Mouse (Mus musculus) heart, adult 10 weeks (tissue): Measurements from ENCODE around the gene Mbd6. TPM values are rescaled to one million over a fixed set of nuclear protein-coding genes. Genes with fewer than 3 reads are reported as not detected.

Experiments used
- polyA plus RNA-seq: library from polyadenylated mRNA; stranded (reverse); fragments of 350-450 nt; fragmentation: Illumina TruSeq; extraction: RNeasy Lipid Tissue Mini Kit (QIAGEN cat#74804); gene quantifications from one replicate; pipeline ENCODE4 v1.2.3, GENCODE M21; 2014; ENCODE audit warnings: low read depth, low replicate concordance

Gene Mbd6
- 18.0 TPM for polyA plus RNA-seq

DNA sequence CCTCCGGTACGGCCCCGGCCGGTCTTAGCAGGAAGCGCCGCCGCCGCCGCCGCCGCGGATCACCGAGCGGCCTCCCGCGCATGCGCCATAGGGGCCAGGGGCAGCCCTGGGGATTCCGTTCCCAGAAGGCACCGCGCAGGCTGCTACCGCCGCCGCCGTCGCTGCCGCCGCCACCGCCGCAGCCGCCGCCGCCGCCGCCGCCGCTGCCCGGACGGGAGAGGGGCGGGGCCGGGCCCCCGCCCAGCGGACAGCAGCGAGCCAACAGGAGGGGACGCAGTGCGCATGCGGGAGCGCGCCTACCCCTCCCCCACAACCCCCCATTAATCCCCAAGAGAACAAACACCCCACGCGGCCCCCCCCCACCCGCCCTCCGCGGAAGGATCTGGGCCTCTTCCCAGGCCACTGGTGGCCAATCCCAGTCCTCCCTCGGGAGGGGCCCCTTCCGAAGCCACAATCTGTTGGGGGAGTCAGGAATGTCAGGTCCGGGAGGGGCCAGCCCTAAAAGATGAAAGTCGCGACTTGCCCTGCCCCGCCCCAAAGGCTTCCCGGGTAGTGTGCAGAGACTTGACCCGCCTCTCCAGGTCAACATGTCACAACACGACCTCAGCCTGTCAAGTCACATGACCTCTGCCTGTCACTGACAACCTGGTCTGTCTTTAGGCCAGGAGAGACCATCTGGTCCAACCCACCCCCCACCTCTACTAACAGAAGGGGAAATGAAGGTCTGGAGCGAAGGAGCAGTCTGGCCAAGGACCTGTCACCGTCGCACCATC, at the start of gene Mbd6:
TSS of gene Mbd6 (minus strand) at position 219 of the 773 bp plus-strand sequence.

DNA sequence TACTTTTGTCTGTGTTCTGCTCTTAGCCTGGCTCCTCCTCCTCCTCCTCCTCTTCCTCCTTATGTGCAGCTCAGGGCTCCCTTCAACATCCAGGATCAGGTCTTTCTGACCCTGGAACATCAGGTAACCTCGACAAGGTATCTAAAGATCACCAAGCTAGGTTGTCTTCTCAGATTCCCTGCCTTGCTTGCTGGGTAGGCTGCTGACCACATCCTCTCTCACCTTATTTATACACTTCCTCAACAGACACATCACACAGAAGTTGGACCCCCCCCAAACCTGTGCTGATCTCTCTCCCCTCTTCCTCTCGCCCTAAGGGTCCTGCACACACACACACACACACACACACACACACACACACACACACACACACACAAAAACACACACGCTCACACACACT, 32.8 kb upstream of the Mbd6 start, which contains the start of gene Arhgap9:
TSS of gene Arhgap9 (plus strand) at position 344 of the 400 bp plus-strand sequence.

DNA sequence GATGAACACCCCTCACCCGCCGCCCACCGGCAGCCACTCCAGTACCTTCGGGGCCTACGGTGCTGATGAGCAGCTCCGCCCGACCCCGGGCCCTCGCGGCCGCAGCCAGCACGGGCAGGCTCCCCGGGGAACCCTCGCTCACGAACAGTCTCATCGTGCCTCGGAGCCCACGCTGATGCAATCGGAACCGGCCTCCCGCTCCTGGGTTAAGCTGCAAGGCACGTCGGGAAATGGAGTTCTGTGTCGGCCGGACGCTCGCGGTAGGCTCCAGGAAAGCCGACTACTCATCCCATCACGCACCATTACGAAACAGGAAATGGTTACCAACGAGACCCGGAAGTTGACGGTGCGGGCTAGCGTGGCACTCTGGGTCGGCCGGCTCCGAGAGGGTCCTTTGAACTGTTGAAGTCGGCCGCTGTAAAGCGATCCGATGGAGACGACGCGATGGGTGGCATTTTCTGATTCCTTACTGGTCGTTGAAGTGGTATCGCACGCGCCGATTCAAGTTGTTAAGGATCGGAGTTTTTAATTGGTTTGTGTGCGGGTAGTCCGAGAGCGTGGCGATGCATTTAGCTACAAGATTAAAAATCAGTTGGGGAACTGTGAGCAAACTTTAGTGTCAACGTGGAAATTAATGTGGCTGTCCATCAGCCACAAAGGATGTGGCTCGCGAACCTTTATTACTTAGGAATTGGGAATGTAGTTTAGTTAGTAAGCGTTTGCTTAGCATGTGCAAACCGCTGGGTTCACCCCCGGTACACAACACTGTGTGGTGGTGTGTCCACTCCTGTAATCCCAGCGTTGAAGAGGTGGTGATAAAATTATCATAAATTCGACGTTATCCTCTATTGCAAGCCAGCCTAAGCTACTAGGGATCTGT, 22.9 kb upstream of the Mbd6 start, which contains the start of gene Mars:
TSS of gene Mars (minus strand) at position 311 of the 880 bp plus-strand sequence.

DNA sequence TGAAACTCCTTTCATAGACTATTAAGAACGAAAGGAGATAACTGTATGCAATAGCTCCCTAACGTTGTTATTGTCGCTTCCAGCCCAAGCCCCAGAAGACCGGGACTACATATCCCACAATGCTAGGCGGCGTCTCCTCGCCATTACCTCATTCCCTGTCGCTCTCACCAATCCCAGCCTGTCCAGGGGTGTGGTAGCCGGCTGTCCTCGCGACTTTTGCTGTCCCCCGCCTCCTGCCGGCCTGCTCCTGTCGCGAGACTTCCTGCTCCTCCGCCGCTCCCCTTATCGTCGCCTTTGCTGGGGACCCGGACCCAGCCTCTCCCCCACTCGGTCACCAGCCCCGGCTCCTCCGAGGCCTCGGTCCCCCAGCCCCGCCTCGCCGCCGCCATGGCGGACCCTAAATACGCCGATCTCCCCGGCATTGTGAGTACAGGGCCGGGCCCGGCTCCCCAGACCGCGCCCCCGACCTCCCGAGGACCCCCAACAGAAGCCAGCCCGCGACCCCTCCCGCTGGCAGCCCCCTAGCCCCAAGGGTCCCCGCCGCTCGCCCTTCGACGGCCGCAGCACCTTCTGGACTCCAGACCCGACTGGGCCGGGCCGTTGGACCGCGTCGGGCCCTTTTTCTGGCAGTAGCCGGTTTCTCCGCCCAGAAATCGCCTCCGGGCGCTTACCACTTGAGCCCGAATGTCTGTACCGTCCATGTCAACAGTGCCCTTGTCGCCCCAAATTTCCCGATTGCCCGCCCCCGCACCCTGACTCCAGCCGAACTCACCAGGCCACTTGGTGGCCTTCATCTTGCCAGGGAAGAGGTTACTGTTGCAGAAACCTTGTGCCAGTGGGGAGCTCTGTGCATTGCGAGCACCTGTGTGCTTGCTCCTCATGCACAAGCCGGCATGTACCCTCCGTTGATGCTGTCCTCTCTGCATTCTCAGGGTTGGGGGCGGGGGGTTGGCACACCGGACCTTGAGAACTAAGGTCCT, 22.4 kb downstream of the Mbd6 start, which contains the start of gene Dctn2:
TSS of gene Dctn2 (plus strand) at position 257 of the 980 bp plus-strand sequence.

DNA sequence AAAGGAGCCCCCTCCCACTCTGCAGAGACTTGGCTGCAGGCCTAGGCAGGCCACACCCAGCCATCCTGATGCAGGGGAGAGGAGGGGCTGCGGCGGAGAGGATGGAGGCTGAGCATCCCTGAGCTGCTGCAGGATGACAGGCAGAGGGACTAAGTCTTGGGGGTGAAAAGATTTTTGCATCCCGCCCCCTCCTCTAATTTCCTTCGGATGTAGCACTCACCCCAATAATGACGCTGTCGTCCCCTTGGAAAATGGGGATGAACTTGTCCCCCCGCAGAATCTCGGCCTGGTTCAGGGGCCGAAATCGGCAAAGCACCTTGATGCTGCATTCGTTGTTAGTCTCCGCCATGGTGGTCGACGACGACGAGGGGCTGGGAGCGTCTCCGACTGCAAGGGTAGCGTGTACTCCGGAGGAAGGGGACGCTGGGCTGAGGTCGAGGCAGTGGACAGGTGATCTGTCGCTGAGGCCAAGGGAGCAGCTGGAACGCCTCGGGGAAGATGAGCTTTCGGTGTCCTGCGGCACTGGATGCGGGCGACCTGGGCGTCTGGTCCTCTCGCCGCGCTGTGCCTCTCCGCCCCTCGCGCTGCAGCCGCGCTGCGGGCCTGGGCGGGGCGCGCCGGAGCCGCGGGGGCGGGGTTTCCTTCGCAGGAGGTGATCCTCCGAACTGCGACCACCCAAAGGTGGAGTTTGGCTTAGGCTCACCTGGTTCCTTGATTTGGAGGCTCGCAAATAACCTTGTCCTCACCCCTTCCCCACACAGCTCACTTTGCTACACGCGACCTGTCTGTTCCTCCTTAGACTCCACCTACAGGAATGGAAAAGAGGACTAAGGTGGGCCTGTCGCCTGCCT, 26.0 kb downstream of the Mbd6 start, which contains the start of gene Kif5a:
TSS of gene Kif5a (minus strand) at position 801 of the 851 bp plus-strand sequence.

Other genes starting within 250 kb of the Mbd6 start
- gene Mettl1, start 247.6 kb downstream of the Mbd6 start, polyA plus RNA-seq: 17.0 TPM
- not detected for gene Eef1akmt3, start 247.5 kb downstream of the Mbd6 start, polyA plus RNA-seq
- not detected for gene Cyp27b1, start 240.8 kb downstream of the Mbd6 start, polyA plus RNA-seq
- 3.0 TPM for gene March9, start 228.8 kb downstream of the Mbd6 start, polyA plus RNA-seq
- 104 TPM for gene Cdk4, start 225.5 kb downstream of the Mbd6 start, polyA plus RNA-seq
- gene Tspan31, start 218.8 kb downstream of the Mbd6 start, polyA plus RNA-seq: 65.6 TPM
- gene Agap2, start 213.7 kb downstream of the Mbd6 start, polyA plus RNA-seq: 2.9 TPM
- gene Os9, start 167.9 kb downstream of the Mbd6 start, polyA plus RNA-seq: 36.6 TPM
- 1.5 TPM for gene B4galnt1, start 123.8 kb downstream of the Mbd6 start, polyA plus RNA-seq
- 26.9 TPM for gene Slc26a10, start 108.4 kb downstream of the Mbd6 start, polyA plus RNA-seq
- 23.2 TPM for gene Arhgef25, start 98.9 kb downstream of the Mbd6 start, polyA plus RNA-seq
- gene Dtx3, start 93.3 kb downstream of the Mbd6 start, polyA plus RNA-seq: 53.5 TPM
- 35.2 TPM for gene Pip4k2c, start 77.4 kb downstream of the Mbd6 start, polyA plus RNA-seq
- gene Kif5a, start 25.7 kb downstream of the Mbd6 start, polyA plus RNA-seq: 0.89 TPM
- gene Dctn2, start 22.6 kb downstream of the Mbd6 start, polyA plus RNA-seq: 139 TPM
- gene Mars, start 22.8 kb upstream of the Mbd6 start, polyA plus RNA-seq: 49.6 TPM
- 2.8 TPM for gene Arhgap9, start 32.9 kb upstream of the Mbd6 start, polyA plus RNA-seq
- 1.3 TPM for gene Gli1, start 53.0 kb upstream of the Mbd6 start, polyA plus RNA-seq
- gene Inhbe, start 65.4 kb upstream of the Mbd6 start, polyA plus RNA-seq: not detected
- not detected for gene Inhbc, start 81.4 kb upstream of the Mbd6 start, polyA plus RNA-seq
- gene R3hdm2, start 91.3 kb upstream of the Mbd6 start, polyA plus RNA-seq: 142 TPM
- 1.7 TPM for gene Stac3, start 212.7 kb upstream of the Mbd6 start, polyA plus RNA-seq
- 37.8 TPM for gene Ndufa4l2, start 225.9 kb upstream of the Mbd6 start, polyA plus RNA-seq
- gene Shmt2, start 233.4 kb upstream of the Mbd6 start, polyA plus RNA-seq: 47.5 TPM
- not detected for gene Nxph4, start 245.5 kb upstream of the Mbd6 start, polyA plus RNA-seq